Mouse (Mus musculus): ENCODE measurements around the gene Klf3.

DNA sequence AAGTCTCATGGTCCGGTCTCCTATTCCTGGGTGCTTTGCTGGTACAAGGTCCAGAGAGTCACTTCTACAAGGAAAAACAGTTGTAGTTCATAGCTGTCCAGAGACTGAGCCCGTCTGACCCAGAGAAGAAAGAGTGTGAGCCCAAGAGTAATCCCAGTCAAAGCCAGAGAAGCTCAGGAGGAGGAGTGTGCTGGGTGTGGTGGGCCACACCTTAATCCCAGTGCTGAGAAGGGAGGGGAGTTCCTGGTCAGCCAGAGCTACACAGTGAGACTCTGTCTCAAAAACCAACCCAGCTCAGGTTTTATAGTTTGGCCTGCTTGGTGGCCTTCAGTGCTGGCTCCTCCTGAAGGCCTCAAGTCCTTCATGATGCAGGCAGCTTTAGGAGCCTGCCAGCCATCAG lies 18.1 kb downstream of the Klf3 start:
- TF ChIP-seq CTCF (IDR thresholded peaks at IDR 0.05; ENCODE audit: borderline replicate concordance, insufficient read depth, low read length) (no peak), POLR2A (IDR thresholded peaks at IDR 0.05; ENCODE audit: low read depth, low read length) (no peak)

Data from embryonic fibroblast, embryonic 13.5 days (primary cell).